Comparison of ENCODE assay signal across 21 mouse cellular contexts in the genomic region with DNA sequence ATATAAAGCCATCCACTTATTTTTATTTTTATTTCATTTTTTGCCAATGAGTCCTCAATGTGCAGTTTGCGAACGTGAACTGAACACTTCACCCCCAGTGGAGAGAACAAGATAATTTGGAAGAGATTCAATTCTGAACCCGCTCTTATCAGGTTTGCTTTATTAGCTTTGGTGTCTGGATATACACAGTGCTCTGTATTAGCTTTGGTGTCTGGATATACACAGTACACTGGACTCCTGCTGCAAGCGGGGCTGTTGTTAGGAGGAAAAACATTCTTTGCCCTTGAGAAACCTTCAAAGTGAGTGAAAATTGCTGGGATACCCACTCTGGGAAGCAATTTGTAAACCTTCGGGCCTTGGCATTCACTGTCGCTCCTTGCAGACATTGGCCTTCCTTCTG.
A peak's percentile ranks its signal among the peaks of the same experiment; 100 is the strongest.
DNase-seq lines count a peak whose midpoint lies in the region; ATAC-seq and TF ChIP-seq lines count a peak whose summit lies in the region.
"Had no signal": no experiment of that assay in that cellular context is flagged by ENCODE, and none has a peak within 500 bp of the region (broad histone marks: within the 10 kb centered on the region; RNA-seq: fewer than 3 reads in every experiment).

No protein-coding gene starts in this region.

- DNase-seq in hindbrain, embryonic 11.5 days (ENCODE audit: low spot score): no peak
- peak; percentile 5 for DNase-seq in midbrain, postnatal 0 days (ENCODE audit: low spot score)
- no peak for DNase-seq in midbrain, embryonic 14.5 days
- no peak for DNase-seq in neural tube, embryonic 10.5 days (ENCODE audit: extremely low spot score, low spot score)
- DNase-seq: adrenal gland, adult 2 months; adrenal gland, adult 8-10 months; adrenal gland, postnatal 10 days; adrenal gland, postnatal 14 days; adrenal gland, postnatal 25 days; adrenal gland, postnatal 36 days; B cell, adult 2 months; cerebellum, adult 11 months; cerebellum, adult 11-12 months; cerebellum, adult 18-20 months had no signal

- H3K27me3 ChIP-seq in hindbrain, embryonic 16.5 days (replicated peaks; ENCODE audit: control insufficient read depth, insufficient read depth, low read length): no peaks in the 10 kb centered on the region
- no peaks in the 10 kb centered on the region for H3K27me3 ChIP-seq in hindbrain, embryonic 11.5 days (ENCODE audit: control insufficient read depth, insufficient read depth, low read length)
- H3K27me3 ChIP-seq in midbrain, postnatal 0 days (ENCODE audit: insufficient read depth, low read length): no peaks in the 10 kb centered on the region
- H3K27me3 ChIP-seq in midbrain, embryonic 14.5 days (ENCODE audit: control insufficient read depth, insufficient read depth, low read length): no peaks in the 10 kb centered on the region
- H3K27me3 ChIP-seq in neural tube, embryonic 15.5 days (replicated peaks): no peaks in the 10 kb centered on the region
- H3K27me3 ChIP-seq: CH12.LX, Patski had no signal

- no peaks in the 10 kb centered on the region for H3K36me3 ChIP-seq in hindbrain, embryonic 16.5 days (ENCODE audit: control insufficient read depth, insufficient read depth, low read length)
- H3K36me3 ChIP-seq in hindbrain, embryonic 11.5 days (ENCODE audit: control insufficient read depth, insufficient read depth, low read length): no peaks in the 10 kb centered on the region
- H3K36me3 ChIP-seq in midbrain, postnatal 0 days (ENCODE audit: insufficient read depth, low read length): no peaks in the 10 kb centered on the region
- no peaks in the 10 kb centered on the region for H3K36me3 ChIP-seq in midbrain, embryonic 14.5 days (ENCODE audit: control insufficient read depth, insufficient read depth, low read length)
- H3K36me3 ChIP-seq in neural tube, embryonic 15.5 days: no peaks in the 10 kb centered on the region
- H3K36me3 ChIP-seq: G1E had no signal

- ATAC-seq in hindbrain, embryonic 16.5 days: peak; percentile 54; the same call in 1 of the 2 replicates
- no peak for ATAC-seq in hindbrain, embryonic 11.5 days (ENCODE audit: low FRiP score)
- ATAC-seq in midbrain, postnatal 0 days (ENCODE audit: low FRiP score): no peak
- ATAC-seq in midbrain, embryonic 14.5 days (ENCODE audit: low FRiP score, low TSS enrichment): no peak
- ATAC-seq in neural tube, embryonic 15.5 days (ENCODE audit: low FRiP score): peak; percentile 69; the same call in 1 of the 2 replicates
- ATAC-seq: activated CD4-positive, CD25-positive, alpha-beta regulatory T cell, adult 4 months; CD4-positive, CD25-positive, alpha-beta regulatory T cell, adult 4 months; Patski had no signal

- TF ChIP-seq CTCF in midbrain, postnatal 0 days (IDR thresholded peaks at IDR 0.05): no peak

- H3K4me3 ChIP-seq in hindbrain, embryonic 16.5 days (ENCODE audit: low read length): no peak overlapping the region
- no peak overlapping the region for H3K4me3 ChIP-seq in hindbrain, embryonic 11.5 days (ENCODE audit: low read depth, low read length)
- H3K4me3 ChIP-seq in midbrain, postnatal 0 days (ENCODE audit: low read depth, low read length): no peak overlapping the region
- no peak overlapping the region for H3K4me3 ChIP-seq in midbrain, embryonic 14.5 days (replicated peaks; ENCODE audit: low read depth, low read length)
- H3K4me3 ChIP-seq in neural tube, embryonic 15.5 days (replicated peaks): no peak overlapping the region

- no peak overlapping the region for H3K4me2 ChIP-seq in hindbrain, embryonic 16.5 days (ENCODE audit: low read length)
- no peak overlapping the region for H3K4me2 ChIP-seq in hindbrain, embryonic 11.5 days (replicated peaks; ENCODE audit: low read depth, low read length)
- H3K4me2 ChIP-seq in midbrain, postnatal 0 days (ENCODE audit: low read depth, low read length, poor library complexity, severe bottlenecking): no peak overlapping the region
- no peak overlapping the region for H3K4me2 ChIP-seq in midbrain, embryonic 14.5 days (ENCODE audit: low read length)
- H3K4me2 ChIP-seq in neural tube, embryonic 15.5 days: no peak overlapping the region

- H3K27ac ChIP-seq in hindbrain, embryonic 16.5 days (ENCODE audit: low read depth, low read length): no peak overlapping the region
- no peak overlapping the region for H3K27ac ChIP-seq in hindbrain, embryonic 11.5 days (ENCODE audit: low read depth, low read length)
- H3K27ac ChIP-seq in midbrain, postnatal 0 days (ENCODE audit: low read depth, low read length): no peak overlapping the region
- no peak overlapping the region for H3K27ac ChIP-seq in midbrain, embryonic 14.5 days (replicated peaks; ENCODE audit: low read depth, low read length)
- no peak overlapping the region for H3K27ac ChIP-seq in neural tube, embryonic 15.5 days (replicated peaks)

- no peaks in the 10 kb centered on the region for H3K9me3 ChIP-seq in hindbrain, embryonic 16.5 days (ENCODE audit: control insufficient read depth, low read length)
- no peaks in the 10 kb centered on the region for H3K9me3 ChIP-seq in hindbrain, embryonic 11.5 days (ENCODE audit: control insufficient read depth, low read length)
- H3K9me3 ChIP-seq in midbrain, postnatal 0 days (ENCODE audit: low read length): no peaks in the 10 kb centered on the region
- H3K9me3 ChIP-seq in midbrain, embryonic 14.5 days (ENCODE audit: control insufficient read depth, low read length): no peaks in the 10 kb centered on the region
- no peaks in the 10 kb centered on the region for H3K9me3 ChIP-seq in neural tube, embryonic 15.5 days (replicated peaks)

- no peak overlapping the region for H3K9ac ChIP-seq in hindbrain, embryonic 16.5 days (ENCODE audit: low read depth, low read length)
- H3K9ac ChIP-seq in hindbrain, embryonic 11.5 days (ENCODE audit: low read depth, low read length): no peak overlapping the region
- no peak overlapping the region for H3K9ac ChIP-seq in midbrain, postnatal 0 days (replicated peaks; ENCODE audit: low read length, poor library complexity, severe bottlenecking)
- no peak overlapping the region for H3K9ac ChIP-seq in midbrain, embryonic 14.5 days (replicated peaks; ENCODE audit: low read length)
- H3K9ac ChIP-seq in neural tube, embryonic 15.5 days (replicated peaks): no peak overlapping the region

- 66% methylated on average over 6 of the region's 6 CpGs for WGBS in hindbrain, embryonic 16.5 days
- 84% methylated on average over 6 of the region's 6 CpGs for WGBS in hindbrain, embryonic 11.5 days
- WGBS in midbrain, postnatal 0 days: 77% methylated on average over 6 of the region's 6 CpGs
- WGBS in midbrain, embryonic 14.5 days: 91% methylated on average over 6 of the region's 6 CpGs
- 74% methylated on average over 6 of the region's 6 CpGs for WGBS in neural tube, embryonic 15.5 days

- H3K4me1 ChIP-seq in hindbrain, embryonic 16.5 days (ENCODE audit: control insufficient read depth, insufficient read depth, low read depth, low read length): no peaks in the 10 kb centered on the region
- H3K4me1 ChIP-seq in hindbrain, embryonic 11.5 days (replicated peaks; ENCODE audit: control insufficient read depth, insufficient read depth, low read length): no peaks in the 10 kb centered on the region
- no peaks in the 10 kb centered on the region for H3K4me1 ChIP-seq in midbrain, postnatal 0 days (ENCODE audit: insufficient read depth, low read length)
- H3K4me1 ChIP-seq in midbrain, embryonic 14.5 days (ENCODE audit: control insufficient read depth, insufficient read depth, low read length): no peaks in the 10 kb centered on the region
- no peaks in the 10 kb centered on the region for H3K4me1 ChIP-seq in neural tube, embryonic 15.5 days

Comparison
In these comparisons a context has a peak if more than half of its experiments do, and no peak if none do; other contexts are left out.
1. ATAC-seq: peak in hindbrain, embryonic 16.5 days (single experiment) and neural tube, embryonic 15.5 days (single experiment); none in hindbrain, embryonic 11.5 days (single experiment), midbrain, postnatal 0 days (single experiment) and midbrain, embryonic 14.5 days (single experiment).